Mouse (Mus musculus): Measurements from ENCODE around the gene Alyref.
"Not testable (repeated sequence)": the region's sequence is repeated elsewhere in the genome, so short reads cannot be mapped to it uniquely, and the experiment has no call there.

The Alyref gene

DNA sequence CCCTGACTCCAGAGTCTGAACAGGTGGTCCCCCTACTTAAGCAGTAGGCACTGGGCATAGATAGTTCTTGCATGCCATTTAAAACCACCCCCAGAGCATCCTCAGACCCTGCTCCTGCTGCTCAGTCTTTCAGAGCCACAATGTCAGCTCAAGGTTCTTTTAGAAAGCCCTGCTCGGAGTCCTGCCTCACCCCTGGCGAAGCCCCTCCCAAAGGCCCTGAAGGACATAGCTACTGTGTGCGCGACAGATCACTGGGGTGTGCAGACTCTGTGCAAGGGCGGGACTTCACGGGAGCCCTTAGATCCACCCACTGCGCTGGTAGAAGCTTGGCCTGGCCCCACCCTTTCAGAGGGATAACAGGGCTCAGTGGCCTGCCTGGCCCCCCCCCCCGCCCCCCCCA, 11.1 kb upstream of the Alyref start:
- in situ Hi-C loops (cut with MboI; ENCODE audit: low pct_unique_long_range_greater_than_20kb in 1 of 2, low sequenced_read_pairs in 2 of 2, unreplicated experiment in 1 of 2) = no loop called here

DNA sequence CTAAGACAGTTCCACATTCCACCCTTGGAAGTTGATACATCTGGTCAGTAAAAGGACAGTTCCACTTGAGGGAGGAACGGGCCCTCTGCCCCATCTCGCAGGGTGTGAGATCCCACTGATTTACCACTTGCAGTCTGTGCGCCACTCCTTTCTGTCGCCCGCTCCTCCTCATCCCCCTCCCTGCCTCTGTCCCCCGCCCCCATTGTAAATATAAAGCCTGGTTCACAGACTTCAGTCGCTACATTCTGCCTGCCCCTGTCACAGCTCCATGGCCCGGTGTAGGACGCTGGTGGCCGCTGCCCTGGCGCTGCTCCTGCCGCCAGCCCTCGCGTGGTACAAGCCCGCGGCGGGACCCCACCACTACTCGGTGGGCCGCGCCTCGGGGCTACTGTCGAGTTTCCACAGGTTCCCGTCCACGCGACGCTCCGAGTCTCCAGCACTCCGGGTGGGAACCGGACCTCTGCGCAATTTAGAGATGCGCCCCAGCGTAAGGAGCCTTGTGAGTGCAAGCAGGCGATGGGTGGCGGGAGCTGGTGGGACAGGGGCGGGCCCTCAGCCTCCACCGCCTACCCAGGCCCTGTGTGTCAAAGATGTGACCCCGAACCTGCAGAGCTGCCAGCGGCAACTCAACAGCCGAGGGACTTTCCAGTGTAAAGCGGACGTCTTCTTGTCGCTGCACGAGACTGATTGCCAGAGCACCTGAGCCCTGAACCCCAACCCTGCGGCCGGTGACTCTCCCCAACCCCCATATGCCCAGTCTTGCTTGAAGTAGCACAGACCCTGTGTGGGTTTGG, 10.3 kb upstream of the Alyref start, which contains the start of gene Npb:
Npb (plus strand) TSS at position 237 of the 794 bp plus-strand sequence.
- in situ Hi-C loops (cut with MboI; ENCODE audit: low pct_unique_long_range_greater_than_20kb in 1 of 2, low sequenced_read_pairs in 2 of 2, unreplicated experiment in 1 of 2) = no loop called here

- in situ Hi-C loops (cut with MboI; ENCODE audit: low pct_unique_long_range_greater_than_20kb in 1 of 2, low sequenced_read_pairs in 2 of 2, unreplicated experiment in 1 of 2) = no loop called here
Observed at GRCm38 (mm10) chr11:120606764-120607163, 8.6 kb upstream of the Alyref start.

DNA sequence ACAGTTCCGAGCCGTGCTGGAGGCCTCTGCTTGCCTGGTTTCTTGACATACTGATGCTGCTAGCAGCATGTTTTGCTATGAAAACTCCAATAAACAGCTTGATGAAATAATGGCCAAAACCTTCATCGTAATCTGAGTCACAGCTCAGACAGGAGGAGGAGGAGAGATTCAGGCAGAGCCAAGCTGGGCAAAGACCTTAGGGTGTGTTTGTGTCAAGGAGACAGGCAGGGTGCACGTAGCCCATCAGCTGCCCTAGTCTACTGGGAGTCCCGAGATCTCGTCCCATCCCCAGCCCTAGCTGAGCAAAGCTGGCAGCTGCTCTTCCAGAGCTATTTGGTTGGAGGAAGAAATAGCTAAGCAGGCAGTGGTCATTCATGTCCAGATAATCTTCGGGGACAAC, 7.5 kb upstream of the Alyref start:
- in situ Hi-C loops (cut with MboI; ENCODE audit: low pct_unique_long_range_greater_than_20kb in 1 of 2, low sequenced_read_pairs in 2 of 2, unreplicated experiment in 1 of 2) = no loop called here

GRCm38 (mm10) chr11:120603545-120603944, 5.4 kb upstream of the Alyref start:
- in situ Hi-C loops (cut with MboI; ENCODE audit: low pct_unique_long_range_greater_than_20kb in 1 of 2, low sequenced_read_pairs in 2 of 2, unreplicated experiment in 1 of 2) = no loop called here

DNA sequence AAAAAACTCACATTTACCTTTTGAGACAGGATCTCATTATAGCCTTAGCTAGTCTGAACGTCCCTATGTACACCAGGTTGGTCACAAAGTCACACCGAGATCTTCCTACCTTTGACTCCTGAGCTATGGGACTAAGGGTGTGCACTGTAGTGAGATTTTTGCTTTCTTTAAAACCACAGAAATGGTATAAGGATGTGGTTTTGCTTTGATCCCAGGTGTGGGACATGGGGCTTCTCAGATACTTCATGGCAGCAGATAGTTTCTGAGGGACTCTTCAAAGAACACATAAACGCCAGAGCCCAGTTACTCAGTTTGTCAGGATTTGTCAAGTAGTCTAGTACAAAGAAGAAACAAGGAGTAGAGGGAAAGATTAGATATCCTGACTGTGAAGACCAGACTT, 2.6 kb upstream of the Alyref start:
- in situ Hi-C loops (cut with MboI; ENCODE audit: low pct_unique_long_range_greater_than_20kb in 1 of 2, low sequenced_read_pairs in 2 of 2, unreplicated experiment in 1 of 2) = no loop called here

DNA sequence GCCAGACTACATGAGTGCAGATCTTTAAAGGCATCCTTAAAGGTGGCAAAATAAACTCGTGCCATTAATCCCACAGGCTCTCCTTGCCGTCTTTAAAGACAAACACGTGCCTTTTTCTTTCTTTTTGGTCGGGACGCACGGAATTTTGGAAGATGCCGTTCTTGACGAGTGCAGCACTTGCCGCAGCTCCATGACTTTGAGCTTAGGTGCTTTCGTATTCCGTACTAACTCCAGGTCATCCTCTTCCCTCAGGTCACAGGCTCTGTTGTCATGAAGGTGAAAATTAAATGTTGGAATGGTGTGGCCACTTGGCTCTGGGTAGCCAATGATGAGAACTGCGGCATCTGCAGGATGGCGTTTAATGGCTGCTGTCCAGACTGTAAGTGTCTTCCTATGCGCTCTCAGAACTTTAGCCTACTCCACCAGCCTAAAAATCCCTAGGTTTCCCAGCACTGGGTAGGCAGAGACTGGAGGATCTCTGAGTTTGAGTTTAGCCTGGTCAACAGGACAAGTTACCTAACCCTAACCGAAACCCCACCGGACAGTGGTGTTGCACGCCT, 905 bp upstream of the Alyref start:
- in situ Hi-C loops (cut with MboI; ENCODE audit: low pct_unique_long_range_greater_than_20kb in 1 of 2, low sequenced_read_pairs in 2 of 2, unreplicated experiment in 1 of 2) = no loop called here

- in situ Hi-C loops (cut with MboI; ENCODE audit: low pct_unique_long_range_greater_than_20kb in 1 of 2, low sequenced_read_pairs in 2 of 2, unreplicated experiment in 1 of 2) = no loop called here
Observed at GRCm38 (mm10) chr11:120597240-120598235, 627 bp downstream of the Alyref start.

DNA sequence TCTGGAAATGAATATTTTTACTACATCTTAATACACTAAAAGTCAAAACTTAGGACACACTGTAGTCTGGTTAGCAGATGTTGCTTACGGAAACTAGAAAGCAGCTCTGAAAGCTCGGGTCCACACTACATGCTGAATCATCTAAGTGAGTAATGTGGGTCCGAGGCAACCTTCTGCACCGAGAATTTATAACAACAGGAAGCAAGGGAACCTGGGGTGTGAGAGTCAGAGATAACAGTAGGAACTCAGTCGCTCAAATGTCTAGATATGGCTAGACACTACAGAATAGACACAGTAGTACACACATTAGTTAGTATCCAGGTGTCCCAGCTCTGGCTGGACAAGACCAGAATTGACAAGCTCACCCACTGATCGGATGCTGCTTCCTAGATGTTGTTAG, 9.6 kb downstream of the Alyref start:
- in situ Hi-C loops (cut with MboI; ENCODE audit: low pct_unique_long_range_greater_than_20kb in 1 of 2, low sequenced_read_pairs in 2 of 2, unreplicated experiment in 1 of 2) = no loop called here

DNA sequence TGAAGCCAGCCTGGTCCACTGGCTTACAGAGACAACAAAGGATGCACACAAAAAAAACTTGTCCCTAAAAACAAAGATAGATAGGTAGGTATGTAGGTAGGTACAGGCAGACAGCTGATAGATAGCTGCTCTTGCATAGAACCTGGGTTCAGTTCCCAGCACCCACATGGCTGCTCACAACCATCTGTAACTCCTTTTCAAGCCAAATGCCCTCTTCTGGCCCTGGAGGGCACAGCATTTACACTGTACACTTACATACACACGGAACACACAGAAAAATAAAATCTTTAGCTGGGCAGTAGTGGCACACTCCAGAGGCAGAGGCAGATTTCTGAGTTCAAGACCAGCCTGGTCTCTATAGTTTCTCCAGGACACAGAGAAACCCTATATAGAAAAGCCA, 14.2 kb downstream of the Alyref start:
- in situ Hi-C loops (cut with MboI; ENCODE audit: low pct_unique_long_range_greater_than_20kb in 1 of 2, low sequenced_read_pairs in 2 of 2, unreplicated experiment in 1 of 2) = no loop called here

GRCm38 (mm10) chr11:120582982-120583293, 15.2 kb downstream of the Alyref start:
- in situ Hi-C loops (cut with MboI; ENCODE audit: low pct_unique_long_range_greater_than_20kb in 1 of 2, low sequenced_read_pairs in 2 of 2, unreplicated experiment in 1 of 2) = not testable (repeated sequence)

DNA sequence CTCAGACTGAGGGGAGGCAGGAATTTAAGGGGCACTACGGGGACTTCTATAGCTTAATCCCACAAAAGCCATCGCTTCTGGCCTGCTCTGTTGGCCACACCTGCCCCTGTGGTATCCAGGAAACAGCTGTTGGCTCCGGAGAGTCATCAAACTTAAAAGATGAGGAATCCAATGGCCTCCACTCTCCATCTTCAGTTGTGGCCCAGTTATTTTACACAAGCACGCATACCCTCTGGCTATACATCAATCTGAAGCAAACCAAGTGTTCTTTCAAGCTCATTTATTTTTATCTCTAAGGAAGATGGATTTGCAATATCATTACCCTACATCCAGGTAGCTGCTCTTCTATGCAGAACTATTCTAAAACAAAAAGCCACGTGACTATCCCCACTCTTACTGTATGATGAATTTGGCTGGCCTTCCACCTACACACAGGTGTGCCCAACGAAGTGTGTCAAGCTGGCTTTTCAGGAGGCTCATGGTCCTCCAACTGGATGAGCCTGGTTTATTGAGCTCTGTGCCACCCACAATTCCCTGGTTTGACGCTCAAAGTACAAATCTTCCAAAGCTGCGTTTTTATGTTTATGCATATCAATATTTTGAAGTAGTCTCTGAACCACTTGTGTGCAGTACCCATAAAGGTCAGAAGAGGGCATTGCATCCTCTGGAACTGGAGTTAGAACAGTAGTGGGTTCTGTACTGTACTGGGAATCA, 15.7 kb downstream of the Alyref start:
- in situ Hi-C loops (cut with MboI; ENCODE audit: low pct_unique_long_range_greater_than_20kb in 1 of 2, low sequenced_read_pairs in 2 of 2, unreplicated experiment in 1 of 2) = no loop called here

DNA sequence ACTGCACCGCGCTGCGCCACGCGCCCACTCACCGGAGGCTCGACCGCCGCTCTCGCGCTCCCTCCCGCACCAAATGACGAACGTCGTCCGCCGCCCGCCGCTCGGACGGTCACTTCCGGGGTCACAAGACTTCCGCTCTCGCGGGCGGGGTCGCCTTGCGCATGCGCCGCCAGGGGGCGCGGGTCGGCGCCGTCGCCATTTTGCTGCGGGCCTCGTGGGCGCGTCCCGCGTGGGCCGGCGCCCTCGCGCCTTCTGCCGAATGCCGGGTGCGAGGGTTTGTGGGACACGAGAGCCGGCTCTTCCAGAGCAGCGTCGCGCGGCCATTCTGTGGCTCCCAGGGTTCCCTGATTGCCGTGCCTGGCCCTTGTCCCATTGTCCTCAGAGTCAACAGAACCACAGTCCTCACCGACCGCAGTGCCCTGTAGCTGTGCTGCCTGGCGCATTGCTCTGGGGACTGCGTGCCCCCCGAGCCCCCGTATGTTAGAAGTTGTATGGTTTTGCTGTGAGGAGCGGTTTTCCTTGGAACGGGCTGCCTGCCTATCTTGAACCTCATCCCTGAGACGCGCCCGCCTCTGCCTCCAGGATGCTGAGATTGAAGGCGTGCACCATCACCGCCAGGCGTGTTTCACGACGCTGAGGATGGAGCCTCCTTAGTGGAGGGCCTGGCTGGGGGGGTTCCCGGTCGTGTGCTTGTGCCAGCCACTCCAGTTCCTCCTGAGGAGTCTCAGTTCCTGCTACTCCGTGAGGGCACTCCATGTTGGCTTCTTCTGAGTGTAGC, 16.5 kb downstream of the Alyref start, which contains the start of gene Arhgdia:
Arhgdia (minus strand) TSS at position 135 of the 778 bp plus-strand sequence.
- in situ Hi-C loops (cut with MboI; ENCODE audit: low pct_unique_long_range_greater_than_20kb in 1 of 2, low sequenced_read_pairs in 2 of 2, unreplicated experiment in 1 of 2) = no loop called here

GRCm38 (mm10) chr11:120580871-120581331, 17.3 kb downstream of the Alyref start:
- in situ Hi-C loops (cut with MboI; ENCODE audit: low pct_unique_long_range_greater_than_20kb in 1 of 2, low sequenced_read_pairs in 2 of 2, unreplicated experiment in 1 of 2) = no loop called here

DNA sequence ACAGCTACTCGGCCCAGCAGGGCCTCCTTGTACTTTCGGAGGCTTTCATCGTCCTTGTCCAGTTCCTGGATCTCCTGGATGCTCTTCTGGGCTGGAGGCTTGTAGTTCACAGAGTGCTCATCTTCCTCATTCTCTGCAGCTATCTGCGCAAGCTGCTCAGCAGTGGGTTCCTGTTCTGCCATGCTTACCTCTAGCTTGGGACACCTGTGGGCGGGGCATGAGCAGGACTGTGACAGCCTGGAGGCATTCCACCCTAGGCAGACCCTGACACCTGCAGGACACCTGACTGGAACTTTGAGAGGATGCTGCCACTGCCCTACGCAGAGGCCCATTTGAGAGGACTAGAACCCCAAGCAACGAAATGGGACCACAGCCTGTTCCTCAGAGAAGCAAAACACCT, 18.0 kb downstream of the Alyref start:
- in situ Hi-C loops (cut with MboI; ENCODE audit: low pct_unique_long_range_greater_than_20kb in 1 of 2, low sequenced_read_pairs in 2 of 2, unreplicated experiment in 1 of 2) = no loop called here

DNA sequence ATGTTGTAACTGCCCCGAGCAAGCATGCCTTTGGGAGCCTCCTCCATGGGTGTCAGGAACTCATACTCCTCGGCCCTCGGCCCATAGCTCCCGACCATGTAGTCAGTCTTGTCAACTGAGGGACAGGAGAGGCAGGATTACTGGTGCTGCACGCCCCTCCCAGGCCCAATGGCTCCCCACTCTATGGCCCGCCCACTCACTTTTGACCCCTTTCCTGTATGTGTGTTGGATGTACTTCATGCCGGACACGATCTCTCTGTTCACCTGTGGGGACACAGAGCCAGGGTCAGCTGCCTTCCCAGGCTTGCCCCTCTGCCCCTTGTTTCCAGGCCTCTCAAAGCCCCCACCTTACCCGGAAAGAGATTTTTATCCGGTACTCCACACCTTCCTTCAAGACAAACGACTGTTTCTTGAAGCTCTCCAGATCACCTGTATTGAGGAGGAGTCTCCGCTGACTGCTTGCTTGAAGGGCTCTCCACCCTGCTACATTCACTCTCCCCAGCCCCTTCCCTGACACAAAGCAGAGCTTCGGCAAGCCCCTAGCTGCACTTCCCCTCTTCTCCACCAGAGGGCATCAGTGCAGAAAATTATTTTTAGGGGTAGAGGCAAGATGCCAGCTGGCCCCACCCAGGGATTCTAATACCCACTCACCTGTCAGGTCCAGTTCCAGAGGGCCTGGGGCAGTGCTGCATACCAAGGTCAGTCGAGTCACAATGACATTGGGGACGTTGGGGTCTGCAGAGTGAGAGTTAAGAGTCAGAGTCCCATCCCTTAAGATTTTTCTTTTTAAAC, 18.7 kb downstream of the Alyref start:
- in situ Hi-C loops (cut with MboI; ENCODE audit: low pct_unique_long_range_greater_than_20kb in 1 of 2, low sequenced_read_pairs in 2 of 2, unreplicated experiment in 1 of 2) = no loop called here

DNA sequence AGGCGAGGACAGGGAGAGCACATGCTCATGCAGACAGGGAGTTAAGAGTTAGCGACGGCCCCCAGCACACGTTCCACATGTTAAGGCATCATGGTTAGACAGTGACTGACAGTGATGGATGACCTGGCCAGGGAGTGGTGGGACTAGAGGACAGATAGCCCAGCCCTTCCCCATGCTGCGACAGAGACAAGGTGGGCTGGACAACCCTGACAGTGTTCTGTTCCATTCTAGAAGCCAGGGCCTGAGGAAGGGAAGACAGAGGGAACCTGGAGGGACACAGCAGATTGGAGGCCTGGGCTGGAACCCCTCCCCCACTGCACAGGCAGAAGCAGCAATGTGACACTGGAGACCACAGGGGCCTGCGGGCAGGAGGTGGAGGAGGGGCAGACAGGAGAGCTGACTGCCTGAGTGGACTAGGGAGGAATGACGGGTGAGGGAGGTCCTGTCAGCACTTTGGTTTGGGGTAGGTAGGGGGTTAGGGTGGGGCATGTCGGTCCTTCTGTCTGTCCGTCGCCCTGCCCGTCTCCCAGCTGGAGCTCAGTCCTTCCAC, 19.4 kb downstream of the Alyref start:
- in situ Hi-C loops (cut with MboI; ENCODE audit: low pct_unique_long_range_greater_than_20kb in 1 of 2, low sequenced_read_pairs in 2 of 2, unreplicated experiment in 1 of 2) = no loop called here
